Mouse (Mus musculus) natural killer cell, adult 2 months (primary cell): ENCODE data around the gene Myct1.

Experiments used
- DNase-seq, 2 experiments: peaks; one replicate each; pipeline ENCODE4 v3.0.0; 2022; ENCODE audit warnings: low spot score in 2 of 2

Gene Myct1

GRCm38 (mm10) chr10:5593464-5593863, at the start of gene Myct1:
TSS of gene Myct1 (plus strand) at chr10:5593775.
- no peak for DNase-seq

GRCm38 (mm10) chr10:5546428-5546827, 47.1 kb upstream of the Myct1 start:
- no peak for DNase-seq

GRCm38 (mm10) chr10:5547769-5548168, 45.8 kb upstream of the Myct1 start:
- no peak for DNase-seq

- DNase-seq = no peak
These were observed 44.9 kb upstream of the Myct1 start for GRCm38 (mm10) chr10:5548651-5549050.

GRCm38 (mm10) chr10:5549871-5550167, 43.8 kb upstream of the Myct1 start:
- DNase-seq = no peak

GRCm38 (mm10) chr10:5550168-5551021, 43.2 kb upstream of the Myct1 start:
- DNase-seq = peak; percentile 15 to 16

- no peak for DNase-seq
These were observed 42.2 kb upstream of the Myct1 start, which contains the start of gene Syne1 for GRCm38 (mm10) chr10:5551382-5551781. TSS of gene Syne1 (minus strand) at chr10:5551482.

- DNase-seq = no peak
These were observed 38.6 kb upstream of the Myct1 start for GRCm38 (mm10) chr10:5554941-5555340.

- DNase-seq = peak in 1 of 2 experiments; percentile 1
These were observed 34.8 kb upstream of the Myct1 start for GRCm38 (mm10) chr10:5558808-5559207.

GRCm38 (mm10) chr10:5560526-5560925, 33.0 kb upstream of the Myct1 start:
- no peak for DNase-seq

GRCm38 (mm10) chr10:5561706-5562105, 31.9 kb upstream of the Myct1 start:
- DNase-seq = no peak

GRCm38 (mm10) chr10:5568991-5569390, 24.6 kb upstream of the Myct1 start:
- no peak for DNase-seq

- no peak for DNase-seq
These were observed 23.5 kb upstream of the Myct1 start for GRCm38 (mm10) chr10:5570059-5570458.

- DNase-seq = no peak
These were observed 22.2 kb upstream of the Myct1 start for GRCm38 (mm10) chr10:5571332-5571731.

GRCm38 (mm10) chr10:5573328-5573727, 20.2 kb upstream of the Myct1 start:
- DNase-seq = no peak

- no peak for DNase-seq
These were observed 2.5 kb upstream of the Myct1 start for GRCm38 (mm10) chr10:5591061-5591460.

- DNase-seq = no peak
These were observed 1.6 kb upstream of the Myct1 start for GRCm38 (mm10) chr10:5591996-5592395.

GRCm38 (mm10) chr10:5594457-5594856, 882 bp downstream of the Myct1 start:
- DNase-seq = no peak

- no peak for DNase-seq
These were observed 3.0 kb downstream of the Myct1 start for GRCm38 (mm10) chr10:5596559-5596958.

- DNase-seq = peak; percentile 64 to 66
These were observed 6.5 kb downstream of the Myct1 start for GRCm38 (mm10) chr10:5600123-5600522.

GRCm38 (mm10) chr10:5603512-5603911, 9.9 kb downstream of the Myct1 start:
- DNase-seq = peak; percentile 63 to 76

- DNase-seq = no peak
These were observed 10.8 kb downstream of the Myct1 start for GRCm38 (mm10) chr10:5604371-5604770.

GRCm38 (mm10) chr10:5608874-5609273, 15.3 kb downstream of the Myct1 start:
- no peak for DNase-seq
